Mouse (Mus musculus): ENCODE results near the gene Lamp3. TPM values are rescaled to one million over a fixed set of nuclear protein-coding genes. Genes with fewer than 3 reads are reported as not detected.
"Not testable (repeated sequence)": the region's sequence is repeated elsewhere in the genome, so short reads cannot be mapped to it uniquely, and the experiment has no call there.

Gene Lamp3
- total RNA-seq (2021): under 1 TPM; 0.12 to 0.14 TPM
- long read RNA-seq, experiment 1: 0 reads
- long read RNA-seq, experiment 2: 0 reads

DNA sequence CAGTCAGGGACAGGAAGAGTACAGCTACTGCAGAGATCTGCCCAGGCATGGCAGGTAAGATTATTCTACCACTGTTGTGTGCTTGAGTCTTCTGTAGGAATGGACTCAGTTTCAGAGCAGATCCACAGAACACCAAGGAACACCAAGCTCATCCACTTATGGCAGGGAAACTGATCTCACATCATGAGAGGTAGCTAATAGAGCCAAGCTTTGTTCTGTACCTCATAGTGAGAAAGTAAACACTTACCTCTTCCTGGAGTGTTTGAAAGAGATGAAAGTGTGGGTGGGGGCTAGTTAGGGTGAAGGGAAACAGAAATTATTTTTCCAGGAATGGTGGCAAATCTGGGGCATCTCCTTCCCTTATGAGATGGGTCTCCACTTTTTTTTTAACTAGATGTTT lies at the start of gene Lamp3:
TSS of gene Lamp3 (minus strand) at position 160 of the 400 bp plus-strand sequence.
- DNase-seq (ENCODE audit: low spot score in 2 of 2): no peak

DNA sequence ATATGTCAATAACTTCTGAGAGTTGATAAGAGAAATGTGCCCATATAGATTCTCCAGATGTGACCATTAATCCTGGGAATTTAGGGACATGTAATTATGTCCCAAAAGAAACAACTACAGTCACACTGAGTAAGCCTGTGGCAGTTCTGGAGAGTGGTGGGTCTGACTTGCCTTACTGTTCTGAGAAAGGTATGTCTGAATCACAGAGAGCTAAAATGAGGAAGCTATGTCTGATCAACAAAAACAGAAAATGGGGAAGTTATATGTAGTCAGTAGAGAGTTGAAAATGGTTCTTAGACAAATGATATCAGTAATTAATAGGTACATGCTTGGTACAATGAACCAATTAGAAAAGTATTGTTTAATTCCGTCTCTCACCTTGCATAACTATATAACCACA lies 26.7 kb upstream of the Lamp3 start:
- DNase-seq (ENCODE audit: low spot score in 2 of 2): no peak

DNA sequence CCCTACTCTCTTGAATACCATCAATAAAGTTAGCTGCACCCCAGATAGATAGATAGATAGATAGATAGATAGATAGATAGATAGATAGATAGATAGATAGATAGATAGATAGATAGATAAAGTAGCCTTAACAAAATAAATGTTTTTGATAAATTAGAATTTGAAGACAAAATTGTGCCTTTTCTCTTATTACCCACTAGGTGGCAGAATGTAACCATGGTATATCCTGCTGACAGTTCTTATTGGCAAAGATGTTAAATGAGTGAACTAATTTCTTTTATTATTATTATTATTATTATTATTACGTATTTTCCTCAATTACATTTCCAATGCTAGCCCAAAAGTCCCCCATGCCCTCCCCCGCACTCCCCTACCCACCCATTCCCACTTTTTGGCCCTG lies 18.0 kb upstream of the Lamp3 start:
- DNase-seq (ENCODE audit: low spot score in 2 of 2): not testable (repeated sequence)

DNA sequence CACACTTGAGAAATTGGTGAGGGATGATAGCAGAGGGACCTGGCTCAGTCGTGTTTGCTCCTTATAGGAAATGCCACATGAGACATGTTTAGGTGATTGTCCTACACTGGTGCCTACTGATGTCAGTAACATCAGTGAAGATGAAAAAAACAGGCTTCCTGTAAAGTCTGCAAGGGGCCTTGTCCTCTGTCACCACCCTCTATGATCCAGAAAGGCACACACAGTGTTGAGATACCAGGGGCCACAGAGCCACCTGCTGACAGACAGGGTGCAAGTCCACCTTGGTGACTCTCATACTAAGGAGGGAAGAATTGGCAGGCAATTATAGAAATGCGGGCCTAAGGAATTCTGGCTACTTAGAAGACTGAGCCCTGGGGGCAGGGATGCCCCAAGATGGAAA lies 14.8 kb upstream of the Lamp3 start:
- no peak for DNase-seq (ENCODE audit: low spot score in 2 of 2)

DNA sequence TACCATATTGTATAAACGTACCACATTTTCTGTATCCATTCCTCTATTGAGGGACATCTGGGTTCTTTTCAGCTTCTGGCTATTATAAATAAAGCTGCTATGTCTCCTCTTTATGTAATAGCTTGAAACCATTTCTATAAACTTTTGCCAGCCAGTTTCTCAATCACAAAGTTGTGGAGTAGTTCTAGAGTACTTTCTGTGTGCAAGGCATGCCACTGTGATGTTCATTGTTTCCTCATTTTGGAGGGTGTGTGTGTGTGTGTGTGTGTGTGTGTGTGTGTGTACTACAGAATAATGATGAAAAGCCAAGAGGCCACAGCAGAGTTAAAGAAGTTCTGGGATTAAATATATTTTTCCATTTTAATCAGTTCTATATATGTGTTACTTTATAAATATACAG lies 1.2 kb upstream of the Lamp3 start:
- no peak for DNase-seq (ENCODE audit: low spot score in 2 of 2)

DNA sequence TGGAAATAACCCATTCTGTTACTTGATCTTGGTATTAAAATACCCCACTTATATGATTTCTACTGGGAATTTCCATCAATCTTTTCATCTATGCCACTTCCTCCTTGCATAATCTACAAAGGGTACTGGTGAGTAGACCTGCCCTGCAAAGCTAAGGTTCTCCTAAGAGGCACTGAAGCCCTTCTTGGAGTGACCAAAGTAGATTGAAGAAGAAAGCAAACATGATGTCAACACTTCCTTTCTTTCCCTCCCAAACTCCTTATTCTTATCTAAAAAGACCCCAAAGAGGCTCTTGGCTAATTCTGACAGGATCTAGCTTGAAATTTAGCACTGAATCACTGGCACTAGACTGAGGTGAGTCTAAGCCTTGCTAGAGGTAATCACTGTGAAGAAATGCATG lies 7.0 kb downstream of the Lamp3 start:
- DNase-seq (ENCODE audit: low spot score in 2 of 2): no peak

DNA sequence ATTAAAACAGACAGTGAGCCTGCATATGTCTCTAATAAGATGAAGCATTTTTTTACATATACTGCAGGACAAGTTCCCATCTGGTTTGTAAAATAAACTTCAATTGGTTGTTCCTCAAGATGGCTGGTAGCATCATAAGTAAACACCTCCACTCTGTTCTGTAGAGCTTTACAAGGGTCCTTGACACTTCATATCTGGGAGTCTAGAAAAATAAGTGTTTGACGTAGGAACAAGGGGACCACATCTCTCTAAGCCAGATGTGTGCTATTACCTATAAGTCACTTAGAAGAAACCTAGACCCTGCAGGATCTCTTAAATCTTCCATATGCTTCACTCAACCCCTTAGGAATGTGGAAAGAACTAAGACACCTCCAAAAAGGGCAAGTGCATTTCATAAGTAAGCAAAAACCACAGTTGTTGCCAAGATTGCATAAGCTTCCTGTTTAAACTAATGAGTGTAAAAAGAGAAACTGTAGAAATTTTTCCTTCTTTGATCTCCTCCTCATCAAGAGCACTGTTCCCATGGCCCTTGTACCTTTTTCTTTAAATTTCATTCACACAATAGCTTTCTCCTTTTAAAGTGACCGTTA lies 35.3 kb downstream of the Lamp3 start:
- no peak for DNase-seq (ENCODE audit: low spot score in 2 of 2)

DNA sequence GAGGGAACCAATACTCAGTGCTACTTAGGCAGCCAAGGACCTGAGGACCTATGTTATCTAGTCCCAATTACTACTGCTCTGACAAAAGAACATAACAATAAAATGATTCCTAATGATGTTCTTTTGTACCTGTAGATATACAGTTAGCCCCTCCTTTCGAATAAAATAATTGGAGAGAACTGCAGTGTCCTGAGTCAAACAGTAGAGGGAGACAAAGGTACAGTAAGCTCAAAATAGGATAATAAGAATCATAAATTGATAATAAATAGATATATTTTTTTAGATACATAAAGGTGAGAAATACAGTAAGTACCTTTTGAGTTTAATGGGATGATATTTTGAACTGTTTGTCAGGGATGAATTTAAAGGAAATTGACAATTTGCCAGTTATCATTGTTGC lies 39.9 kb downstream of the Lamp3 start:
- DNase-seq (ENCODE audit: low spot score in 2 of 2): no peak

DNA sequence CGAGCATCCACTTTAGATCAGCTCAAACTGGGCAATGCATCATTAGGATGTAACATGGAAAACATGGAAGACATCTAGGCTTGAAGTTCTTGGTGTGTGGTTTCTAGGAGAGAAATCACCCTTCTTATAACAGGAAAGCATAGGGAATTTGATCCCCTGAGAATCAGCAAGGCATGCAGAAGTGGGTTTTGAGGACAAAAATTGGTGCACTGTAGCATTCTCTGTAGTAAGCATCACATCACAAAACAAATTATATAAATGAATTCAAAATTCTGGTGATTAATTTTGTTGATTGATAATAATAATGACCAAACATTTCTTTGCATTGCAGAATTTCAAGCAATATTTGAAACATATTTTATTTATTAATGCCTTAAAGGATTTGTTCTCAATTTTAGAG lies 76.4 kb downstream of the Lamp3 start, which contains the start of gene Olfr171:
TSS of gene Olfr171 (minus strand) at position 101 of the 400 bp plus-strand sequence.
- no peak for DNase-seq (ENCODE audit: low spot score in 2 of 2)

DNA sequence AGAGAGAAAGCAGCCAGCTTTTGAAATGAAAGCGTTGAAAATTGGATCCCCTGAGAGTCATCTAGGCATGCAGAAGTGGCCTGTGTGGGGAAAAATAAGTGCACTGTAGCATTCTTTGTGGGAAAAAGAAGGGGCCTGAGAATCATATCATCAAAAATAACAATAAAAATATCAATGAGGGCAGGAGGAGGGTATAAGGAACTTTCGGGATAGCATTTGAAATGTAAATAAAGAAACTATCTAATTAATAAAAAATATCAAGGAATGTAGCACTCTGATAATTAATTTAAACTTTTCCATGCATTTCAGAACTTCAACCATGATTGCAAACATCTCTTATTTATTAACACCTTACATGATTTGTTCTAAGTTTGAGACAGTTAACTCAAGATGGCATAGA lies 94.4 kb downstream of the Lamp3 start, which contains the start of gene Olfr170:
TSS of gene Olfr170 (minus strand) at position 101 of the 400 bp plus-strand sequence.
- not testable (repeated sequence) for DNase-seq (ENCODE audit: low spot score in 2 of 2)

Other genes with a start within 250 kb of the Lamp3 start
- gene Olfr166, start 222.7 kb downstream of the Lamp3 start, total RNA-seq (2021): not detected
- not detected for gene Olfr167, start 184.1 kb downstream of the Lamp3 start, total RNA-seq (2021)
- not detected for gene Olfr168, start 170.8 kb downstream of the Lamp3 start, total RNA-seq (2021)
- gene Olfr169, start 134.6 kb downstream of the Lamp3 start, total RNA-seq (2021): not detected
- not detected for gene Olfr170, start 94.5 kb downstream of the Lamp3 start, total RNA-seq (2021)
- not detected for gene Olfr171, start 76.5 kb downstream of the Lamp3 start, total RNA-seq (2021)
- gene B3gnt5, start 53.8 kb upstream of the Lamp3 start, total RNA-seq (2021): under 1 TPM; 0.44 to 0.75 TPM

All from left cerebral cortex, adult 18-20 months (tissue).